Mouse (Mus musculus): Measurements from ENCODE around the gene Slc35g2.

DNA sequence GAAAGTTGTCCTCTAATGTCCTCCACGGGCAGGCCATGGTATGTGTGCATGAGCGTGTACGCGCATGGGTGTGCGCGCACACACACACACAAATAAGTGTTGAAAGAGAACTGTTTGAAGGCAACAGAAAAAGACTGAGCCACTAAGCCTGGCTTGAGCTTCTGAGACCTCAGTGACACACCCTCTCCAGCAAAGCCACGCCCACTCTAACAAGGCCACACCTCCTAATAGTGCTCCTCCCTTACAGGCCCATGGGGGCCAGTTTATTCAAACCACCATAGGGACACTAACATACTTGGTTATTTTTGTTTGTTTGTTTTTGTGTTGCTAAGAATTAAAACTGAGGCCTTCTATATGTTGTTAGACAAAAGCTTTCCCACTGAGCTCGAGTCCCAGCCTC lies 25.4 kb upstream of the Slc35g2 start:
- TF ChIP-seq CTCF (IDR thresholded peaks at IDR 0.05) (no peak), POLR2A (IDR thresholded peaks at IDR 0.05; ENCODE audit: insufficient read depth, low read depth, low read length) (no peak)

All from heart, adult 2 months (tissue).